Mouse (Mus musculus) layer of hippocampus, postnatal 10 days (tissue): Measurements from ENCODE around the gene Eps8. TPM values are rescaled to one million over a fixed set of nuclear protein-coding genes. Genes with fewer than 3 reads are reported as not detected.
"Not testable (repeated sequence)": the region's sequence is repeated elsewhere in the genome, so short reads cannot be mapped to it uniquely, and the experiment has no call there.

Experiments used
- DNase-seq, 2 experiments: peaks; one replicate each; pipeline ENCODE4 v3.0.0; 2021; ENCODE audit warnings: low spot score in 2 of 2
- total RNA-seq, 2 experiments: library from RNA; stranded (reverse); gene quantifications; 2 replicates each; pipeline ENCODE4 v1.2.3; 2021

The Eps8 gene
- total RNA-seq, 2 experiments from 2014 or later, result 55.5 to 58.6 TPM

DNA sequence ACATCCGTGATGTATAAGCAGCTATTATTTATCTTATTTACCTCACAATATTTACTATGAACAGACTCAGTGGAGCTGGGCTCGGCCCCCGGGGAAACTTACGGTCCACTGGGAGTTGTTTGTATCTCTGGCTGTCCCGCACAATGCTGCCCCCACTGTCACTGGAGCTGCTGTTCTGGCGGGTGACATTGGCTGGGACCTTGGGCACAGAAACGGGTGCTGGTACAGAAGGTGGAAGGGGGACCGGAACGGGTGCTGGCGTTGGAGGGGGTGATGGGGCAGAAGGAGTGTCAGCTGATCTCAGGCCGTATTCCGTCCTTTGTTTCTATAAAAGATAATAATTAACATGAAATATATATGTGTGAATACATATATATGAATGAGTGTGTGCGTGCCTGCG, 164.6 kb downstream of the Eps8 start:
- DNase-seq, result no peak

DNA sequence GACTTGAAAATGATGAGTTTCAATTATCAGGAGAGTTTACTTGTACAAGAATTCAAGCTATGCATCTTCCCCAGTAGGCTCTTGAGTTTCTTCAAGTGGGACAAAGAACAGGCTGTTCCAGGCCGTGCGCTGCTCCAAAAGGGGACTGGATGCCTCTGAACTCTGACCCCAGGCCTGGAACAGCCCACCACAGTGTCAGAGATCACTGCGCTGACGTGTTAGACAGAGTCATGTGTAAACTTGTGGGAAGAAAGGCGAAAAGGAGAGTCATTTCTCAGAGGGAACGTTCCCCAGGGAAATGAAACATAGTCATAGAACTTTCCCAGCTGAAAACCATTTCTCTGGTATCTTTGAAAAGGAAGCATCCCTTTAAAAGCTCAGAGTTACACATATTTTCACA, 167.2 kb downstream of the Eps8 start:
- DNase-seq, result no peak

DNA sequence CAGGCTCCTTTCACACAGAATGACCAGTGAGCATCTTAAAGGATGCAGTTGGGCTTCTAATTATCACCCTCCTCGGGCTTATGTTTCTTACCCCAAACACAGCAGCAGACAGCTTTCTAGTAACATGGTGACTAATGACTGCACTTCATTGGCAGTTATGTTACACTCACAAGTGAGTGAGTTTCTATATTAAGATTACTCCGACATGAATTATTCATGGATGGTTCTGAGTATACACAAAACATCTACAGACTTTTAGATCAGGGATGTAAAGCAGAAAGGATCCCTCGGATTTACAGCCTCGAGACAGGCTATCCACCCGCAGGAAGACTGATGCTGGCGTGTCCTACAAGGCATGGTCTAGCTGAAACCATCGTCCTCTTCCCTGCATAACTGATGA, 171.8 kb downstream of the Eps8 start:
- DNase-seq, result no peak

DNA sequence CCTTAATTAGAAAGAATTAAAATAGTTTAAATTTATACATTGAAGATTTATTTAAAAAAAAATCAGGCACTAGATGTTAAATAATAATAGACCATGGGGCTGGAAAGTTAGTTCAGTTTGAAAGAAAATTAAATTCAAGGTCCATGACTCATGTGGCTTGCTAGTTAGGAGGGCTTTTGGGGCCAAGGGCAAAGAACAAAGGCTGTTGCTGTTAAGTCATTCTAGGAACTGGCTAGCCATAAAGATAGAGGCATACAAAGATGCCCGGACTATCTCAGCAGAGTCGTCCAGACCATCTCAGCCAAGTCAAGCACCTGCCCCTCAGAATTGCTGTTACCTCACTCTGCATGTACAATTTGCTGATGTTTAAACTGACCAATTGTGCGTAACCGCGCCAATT, 179.0 kb downstream of the Eps8 start:
- not testable (repeated sequence) for DNase-seq

DNA sequence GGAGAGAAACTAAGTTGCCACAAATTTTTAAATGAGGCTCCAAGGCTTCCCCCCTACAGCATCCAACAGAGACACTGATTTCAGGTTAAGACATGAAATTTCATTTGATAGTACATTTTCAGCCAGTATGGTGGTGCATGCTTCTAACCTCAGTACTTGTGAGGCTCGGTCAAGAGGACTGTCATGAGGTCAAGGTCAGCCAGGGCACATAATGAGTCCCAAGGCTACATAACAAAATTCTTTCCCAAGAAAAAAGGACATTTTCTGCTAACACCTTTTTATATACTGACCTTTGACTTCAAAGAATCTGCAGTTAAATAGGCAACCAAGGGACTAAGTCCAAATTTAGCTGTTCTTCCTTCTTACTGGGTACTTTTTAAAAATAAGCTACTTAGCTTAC, 181.2 kb downstream of the Eps8 start:
- DNase-seq, result no peak

DNA sequence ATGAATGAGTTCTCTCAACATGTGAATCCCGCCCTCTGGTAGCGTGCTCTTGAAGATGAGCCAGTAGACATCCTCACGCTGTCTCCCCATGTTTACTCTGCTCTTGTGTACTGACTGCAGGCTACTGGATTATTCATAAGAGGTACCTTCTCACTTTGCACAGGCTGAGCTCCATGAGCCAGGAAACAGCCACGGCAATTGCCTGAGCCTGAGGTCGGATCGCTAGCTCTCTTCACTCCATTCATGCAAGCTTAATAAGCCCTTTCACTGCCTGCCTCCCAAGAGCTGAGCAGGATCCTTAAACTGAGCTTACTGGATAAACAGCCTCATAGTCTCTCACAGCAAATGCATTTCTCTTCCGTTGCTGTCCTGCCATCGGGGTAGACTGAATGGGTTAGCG, 182.5 kb downstream of the Eps8 start:
- peak in 1 of 2 experiments; percentile 34 for DNase-seq

DNA sequence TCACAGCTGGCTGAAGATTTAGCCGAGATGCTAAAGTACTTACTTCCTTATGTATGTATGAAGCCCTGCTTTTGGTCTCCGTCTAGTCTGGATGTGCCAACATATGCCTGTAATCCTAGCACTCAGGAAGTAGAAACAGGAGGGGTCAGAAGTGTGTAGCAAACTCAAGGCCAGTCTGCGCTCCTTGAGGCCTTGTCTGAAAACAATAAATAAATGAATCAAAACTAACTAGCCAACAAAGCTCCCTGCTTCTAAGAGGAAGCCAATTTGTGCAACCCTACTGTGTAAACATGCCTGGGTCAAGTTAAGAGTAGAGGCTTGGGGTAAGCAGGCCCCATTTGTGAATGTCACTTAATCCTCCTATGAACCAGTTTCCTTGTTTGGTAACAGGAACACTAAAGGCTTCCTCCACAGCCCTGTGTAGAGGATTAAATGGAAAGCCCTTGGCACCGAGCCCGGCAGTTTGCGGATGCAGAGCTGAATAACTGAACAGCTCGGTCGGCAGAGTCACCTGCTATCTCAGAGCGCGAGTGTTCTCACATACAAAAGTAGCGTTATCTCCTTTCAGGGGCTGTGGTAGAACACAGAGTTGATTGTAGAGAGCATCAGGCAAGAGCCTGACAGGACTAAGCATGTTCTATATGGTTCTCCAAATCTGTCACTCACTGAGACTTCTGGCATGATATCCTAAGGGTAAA, 183.6 kb downstream of the Eps8 start:
- DNase-seq, result peak; percentile 86 to 87

DNA sequence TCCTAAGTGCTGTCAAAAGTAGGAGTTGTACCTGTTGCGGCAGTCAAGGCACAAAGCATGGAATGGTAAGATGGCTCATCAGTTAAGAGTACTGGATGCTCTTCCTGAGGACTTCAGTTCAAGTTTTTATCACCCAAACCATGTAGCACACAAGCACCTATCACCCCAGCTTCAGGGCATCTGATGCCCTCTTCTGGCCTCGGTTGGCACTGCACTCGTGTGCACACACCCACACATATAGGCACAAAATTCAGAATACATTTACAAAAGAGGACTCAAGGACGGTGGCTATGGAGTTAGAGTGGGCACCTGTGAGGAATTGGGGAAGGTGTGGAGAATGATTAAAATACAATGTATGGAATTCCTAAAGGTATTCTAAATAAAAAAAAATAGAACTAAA, 185.1 kb downstream of the Eps8 start:
- no peak for DNase-seq

DNA sequence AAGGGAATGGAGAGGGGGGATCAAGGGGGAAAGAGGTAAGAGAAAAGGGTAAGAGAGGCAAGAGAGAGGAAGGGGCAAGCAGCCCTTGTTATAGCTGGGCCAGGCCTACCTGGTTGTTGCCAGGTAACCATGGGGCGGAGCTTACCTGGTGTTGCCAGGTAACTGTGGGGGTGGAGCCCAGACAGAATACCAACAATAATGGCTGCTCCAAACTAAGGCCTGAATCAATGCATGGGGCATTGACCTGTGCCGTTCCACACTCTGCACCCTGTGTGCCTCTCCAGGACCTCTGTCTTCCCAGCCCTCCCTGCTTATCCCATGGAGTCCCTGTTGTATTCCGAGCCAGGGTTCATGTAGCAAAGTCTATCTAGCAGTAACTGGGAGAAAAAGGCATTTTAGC, 187.0 kb downstream of the Eps8 start:
- DNase-seq, result no peak

DNA sequence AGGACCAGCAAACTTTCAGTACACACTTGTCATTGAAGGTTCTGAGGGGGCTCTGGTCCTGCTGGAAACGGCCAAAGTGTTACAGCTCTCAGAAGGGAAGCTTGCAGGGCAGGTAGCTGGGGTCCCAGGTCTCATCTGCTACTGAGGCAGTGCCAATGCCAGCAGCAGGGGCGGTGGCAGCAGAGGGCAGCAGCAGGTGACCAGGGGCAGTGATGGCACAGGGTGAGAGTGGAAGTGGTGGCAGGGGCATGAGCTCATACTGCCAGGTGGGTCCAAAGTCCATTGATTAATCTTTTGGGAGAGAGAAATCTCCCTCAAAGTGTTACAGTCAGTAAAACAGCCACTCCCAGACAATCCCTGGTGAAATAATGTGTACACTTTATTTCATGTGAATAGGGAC, 188.4 kb downstream of the Eps8 start:
- DNase-seq, result no peak

DNA sequence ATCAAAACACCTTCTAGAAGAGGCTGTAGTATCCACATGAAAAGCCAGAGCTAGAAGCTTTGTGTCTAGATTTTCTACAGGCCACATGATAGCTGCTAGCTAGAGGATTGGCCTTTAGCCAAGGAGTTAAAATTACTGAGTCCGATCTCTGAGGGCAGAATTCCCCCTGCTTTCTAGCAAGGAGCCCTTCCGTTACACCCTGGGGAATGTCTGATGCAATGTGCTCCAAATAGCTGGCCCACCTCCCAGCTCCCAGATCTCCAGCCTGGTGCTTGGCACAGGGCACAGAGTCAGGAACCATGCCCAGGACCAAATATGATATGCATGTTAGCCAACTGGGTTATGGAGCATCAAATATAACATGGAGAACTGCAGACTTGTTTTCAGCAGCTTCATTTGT, 189.4 kb downstream of the Eps8 start:
- peak; percentile 56 to 67 for DNase-seq

DNA sequence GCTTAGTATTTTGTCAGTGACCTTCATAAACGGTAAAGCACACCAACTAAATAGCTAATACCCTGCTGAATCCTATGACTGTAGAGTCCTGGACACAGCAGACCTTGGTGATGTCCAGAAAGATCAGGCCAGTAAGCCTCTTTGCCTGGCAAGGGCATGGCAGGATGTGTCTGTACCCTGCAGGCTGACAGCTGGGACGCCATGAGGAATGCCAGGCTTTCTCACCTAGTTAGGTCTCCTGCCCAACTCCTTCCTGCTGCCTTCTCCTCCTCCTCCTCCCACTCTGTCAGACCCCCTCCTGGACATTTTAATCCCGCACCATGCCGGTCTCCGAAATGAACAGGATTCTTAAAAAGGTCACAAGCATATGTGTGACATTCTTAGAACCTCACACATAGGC, 190.9 kb downstream of the Eps8 start:
- no peak for DNase-seq

DNA sequence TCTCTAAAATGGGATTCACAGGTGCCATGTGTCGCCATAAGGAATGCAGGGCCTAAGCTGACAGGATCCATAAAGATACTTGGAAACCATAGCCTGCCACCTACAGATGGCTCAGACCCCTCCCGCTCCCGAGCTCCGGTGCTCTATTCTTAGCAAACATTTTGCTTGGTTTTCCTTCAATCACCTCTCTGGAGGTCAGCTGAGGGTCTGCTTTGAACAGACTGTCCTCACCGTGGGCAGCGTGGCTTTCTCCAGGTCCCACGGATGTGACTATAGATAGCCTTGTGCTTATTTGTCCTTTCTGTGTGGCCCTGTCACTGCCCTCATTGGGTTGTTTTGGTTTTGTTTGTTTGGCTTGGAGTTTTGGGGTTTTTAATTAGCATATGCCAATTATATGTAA, 196.5 kb downstream of the Eps8 start:
- no peak for DNase-seq

DNA sequence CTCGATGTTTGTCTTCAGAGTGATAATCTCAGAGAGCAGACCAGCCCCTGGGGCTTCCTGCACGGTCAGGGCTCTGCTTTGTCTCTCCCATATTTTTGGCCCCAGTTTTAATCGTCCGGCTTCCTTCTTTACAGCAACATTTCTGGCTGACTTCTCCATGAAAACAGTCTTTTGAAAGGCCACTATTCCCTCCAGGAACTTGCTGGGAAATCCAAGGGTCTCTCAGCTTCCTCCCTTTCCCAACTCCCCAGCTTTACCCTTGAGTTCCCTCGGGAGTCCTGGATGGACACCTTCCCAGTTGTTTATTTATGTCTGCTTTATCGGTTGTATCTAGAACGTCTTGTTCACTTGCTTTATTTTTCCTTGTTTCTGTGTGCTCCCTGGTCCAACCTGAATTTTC, 197.5 kb downstream of the Eps8 start:
- no peak for DNase-seq

DNA sequence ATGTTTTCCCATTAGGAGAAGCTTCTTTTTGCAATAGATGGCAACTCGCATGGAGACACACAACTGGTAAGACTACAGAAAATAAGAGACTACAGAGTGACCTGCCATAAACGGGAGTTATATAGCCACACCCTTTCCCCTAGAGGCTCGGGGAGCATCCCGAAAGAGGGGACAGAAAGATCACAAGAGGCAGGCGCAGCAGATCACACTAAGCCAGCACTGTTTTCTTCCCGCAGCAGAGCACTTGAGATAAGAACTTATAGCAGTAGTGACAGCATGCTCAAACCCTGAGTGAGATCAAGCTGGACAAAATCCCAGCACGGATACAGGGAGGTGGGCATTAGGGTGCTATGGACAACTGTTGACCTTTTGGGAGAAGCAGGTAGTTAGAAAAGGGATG, 198.6 kb downstream of the Eps8 start:
- DNase-seq, result no peak

DNA sequence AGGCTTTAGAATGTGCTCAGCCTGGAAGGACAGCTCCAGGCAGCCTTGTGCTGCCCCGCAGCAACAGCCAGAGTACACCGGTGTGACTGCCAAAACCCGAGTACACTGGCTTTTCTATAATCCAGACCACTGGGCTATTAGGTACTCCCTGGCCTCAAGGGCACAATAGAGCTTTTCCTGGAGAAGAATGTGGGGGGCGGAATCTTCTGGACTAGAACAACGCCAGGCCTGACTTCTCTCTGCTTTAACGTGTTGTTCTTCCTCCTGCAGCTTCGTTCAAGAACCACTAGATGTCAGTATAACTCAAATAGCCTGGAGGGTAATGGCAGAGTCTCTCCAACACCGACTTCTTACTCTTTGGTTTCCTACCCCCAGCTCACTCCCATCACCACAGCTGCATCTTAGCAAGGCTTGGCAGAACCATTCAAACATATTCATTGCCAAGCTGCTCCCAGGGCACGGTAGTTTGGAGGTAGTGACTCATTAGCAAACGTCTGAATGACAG, 199.1 kb downstream of the Eps8 start:
- DNase-seq, result peak; percentile 47 to 48

DNA sequence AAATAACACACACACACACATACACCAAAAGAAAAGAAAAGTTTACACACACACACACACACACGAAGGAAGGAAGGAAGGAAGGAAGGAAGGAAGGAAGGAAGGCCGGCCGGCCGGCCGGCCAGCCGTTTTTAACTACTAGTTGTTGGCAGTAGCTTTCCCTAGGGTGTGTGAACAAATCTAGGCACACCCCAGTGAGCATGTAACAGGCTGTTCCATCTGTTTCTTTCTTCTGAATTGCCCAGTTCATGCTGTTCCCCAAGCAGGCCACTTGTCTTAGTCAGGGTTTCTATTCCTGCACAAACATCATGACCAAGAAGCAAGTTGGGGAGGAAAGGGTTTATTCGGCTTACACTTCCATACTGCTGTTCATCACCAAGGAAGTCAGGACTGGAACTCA, 208.6 kb downstream of the Eps8 start:
- DNase-seq, result not testable (repeated sequence)

DNA sequence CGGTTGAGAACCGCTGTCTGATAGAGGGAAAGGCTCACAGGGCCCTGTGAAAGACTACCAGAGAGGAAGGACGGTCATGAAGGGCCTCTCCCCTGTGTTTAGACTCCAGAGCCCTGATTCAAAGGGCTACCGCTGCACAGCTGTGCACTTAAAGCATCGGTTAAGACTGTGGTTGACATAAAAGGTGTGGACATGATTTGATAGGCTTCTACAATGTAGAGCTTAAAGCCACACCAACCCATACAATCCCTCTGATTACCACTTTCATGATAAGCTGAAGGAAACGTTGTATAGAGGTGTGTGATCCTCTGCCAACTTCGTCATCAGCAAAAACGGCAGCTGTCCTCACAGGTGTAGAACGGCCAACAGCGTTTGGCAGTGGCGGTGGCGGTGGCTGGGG, 211.6 kb downstream of the Eps8 start:
- DNase-seq, result no peak

DNA sequence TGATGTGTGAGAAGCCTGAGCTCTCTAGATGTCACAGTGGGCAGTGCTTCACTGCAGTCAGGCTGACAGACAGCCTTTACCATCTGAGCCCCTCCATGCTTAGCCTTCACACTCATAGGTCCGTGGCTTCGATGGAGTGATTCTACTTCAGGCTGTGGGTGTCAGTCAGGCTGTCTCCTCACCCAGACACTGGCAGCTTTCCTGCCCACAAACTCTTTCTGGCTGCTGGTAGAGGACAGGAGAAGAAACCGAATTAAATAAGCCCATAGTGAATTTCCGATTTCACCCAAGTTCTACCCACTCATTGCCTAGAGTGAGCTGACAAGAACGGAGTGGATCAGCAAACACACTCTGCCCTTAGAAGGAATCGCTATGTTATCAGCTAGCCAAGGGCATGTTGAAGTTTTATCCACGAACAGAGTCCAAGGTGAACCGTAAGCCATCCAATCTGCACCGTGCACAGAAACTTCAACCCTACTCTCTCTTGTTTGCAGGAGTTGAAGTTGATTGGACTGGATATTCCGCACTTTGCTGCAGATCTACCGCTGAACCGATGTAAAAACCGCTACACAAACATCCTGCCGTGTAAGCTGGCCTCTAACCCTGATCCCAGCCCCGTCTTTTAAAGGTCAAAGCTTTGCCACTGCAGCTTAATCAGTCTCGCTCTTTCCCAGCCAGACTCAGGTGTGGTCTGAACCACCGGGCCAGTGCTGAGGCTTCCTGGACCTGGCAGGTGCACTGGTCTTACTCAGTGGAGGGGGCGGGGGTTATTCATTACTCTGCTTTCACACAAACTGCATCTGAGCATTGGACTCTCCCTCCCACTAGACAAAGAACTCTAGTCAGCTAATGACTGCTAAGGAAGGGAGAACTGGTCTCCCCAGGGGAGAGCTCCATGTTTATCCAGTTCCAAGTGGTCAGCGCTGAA, 213.9 kb downstream of the Eps8 start:
- no peak for DNase-seq

DNA sequence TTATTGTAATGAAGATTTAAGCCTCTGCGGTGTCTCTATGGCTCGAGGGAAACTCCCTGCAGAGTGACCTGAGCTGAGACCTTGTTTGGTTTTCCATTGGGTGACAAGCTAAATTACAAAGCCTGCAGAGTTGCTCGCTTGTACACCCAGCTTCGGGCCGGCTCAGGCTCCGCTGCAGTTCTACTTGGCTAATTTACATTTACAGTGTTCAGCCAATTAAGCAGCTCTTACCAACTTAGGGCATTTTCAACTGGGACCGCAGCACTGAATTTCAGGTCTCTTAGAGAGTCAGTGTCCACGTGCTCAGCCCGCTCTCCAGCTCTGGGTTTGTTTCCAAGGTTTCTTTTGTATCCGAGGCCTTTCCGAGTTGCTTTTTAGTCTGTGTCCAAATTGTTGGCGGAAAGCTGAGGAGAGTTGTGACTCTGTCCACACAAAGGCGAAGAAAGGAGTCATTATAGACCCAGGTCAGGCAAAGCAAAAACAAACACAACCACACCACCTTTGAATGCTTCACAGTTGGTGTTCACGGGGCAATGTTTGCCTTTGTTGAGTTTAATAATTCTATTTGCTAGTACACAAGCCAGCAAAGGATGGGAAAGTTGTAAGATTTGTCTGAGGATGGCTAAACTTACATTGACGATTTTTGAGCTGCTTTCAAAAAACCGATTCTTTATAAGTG, 216.6 kb downstream of the Eps8 start:
- DNase-seq, result peak in 1 of 2 experiments; percentile 26

DNA sequence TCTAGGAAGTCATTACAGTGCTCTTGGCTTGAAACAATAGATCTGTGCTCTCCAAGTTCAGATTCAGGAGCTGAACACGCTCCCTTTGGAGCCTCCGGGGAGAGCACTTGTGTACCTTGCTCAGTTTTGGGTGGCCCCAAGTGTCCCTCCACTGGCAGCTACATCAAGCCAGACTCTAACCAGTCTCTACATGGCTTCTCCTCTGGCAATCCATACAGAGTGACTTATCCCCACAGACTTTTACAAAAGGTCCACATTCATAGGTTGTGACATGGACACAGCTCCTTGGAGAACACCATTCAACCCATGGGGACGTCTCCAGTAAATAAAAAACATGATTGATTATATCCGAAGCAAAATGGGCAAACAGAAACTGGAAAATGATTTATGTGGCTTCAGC, 217.2 kb downstream of the Eps8 start:
- no peak for DNase-seq
